Mouse (Mus musculus) 3134 (cell line): ENCODE measurements around the gene Pgpep1.
A peak's percentile ranks its signal among the peaks of the same experiment; 100 is the strongest.

ENCODE experiments used
- DNase-seq: peaks from one replicate; pipeline ENCODE4 v3.0.0-alpha.2; 2011; ENCODE audit warnings: low spot score; ENCODE audit not compliant: insufficient read length; ENCODE audit errors: extremely low read depth

The Pgpep1 gene

GRCm38 (mm10) chr8:70664631-70665030, 4.4 kb upstream of the Pgpep1 start:
- no peak for DNase-seq

- peak; percentile 58 for DNase-seq
Measured at GRCm38 (mm10) chr8:70663691-70664090, 3.5 kb upstream of the Pgpep1 start.

GRCm38 (mm10) chr8:70659604-70660272, 450 bp downstream of the Pgpep1 start:
- DNase-seq = peak; percentile 86

GRCm38 (mm10) chr8:70658897-70659603, 1.1 kb downstream of the Pgpep1 start:
- no peak for DNase-seq

GRCm38 (mm10) chr8:70657739-70658138, 2.4 kb downstream of the Pgpep1 start:
- no peak for DNase-seq

- no peak for DNase-seq
Measured at GRCm38 (mm10) chr8:70657214-70657613, 3.0 kb downstream of the Pgpep1 start.

DNA sequence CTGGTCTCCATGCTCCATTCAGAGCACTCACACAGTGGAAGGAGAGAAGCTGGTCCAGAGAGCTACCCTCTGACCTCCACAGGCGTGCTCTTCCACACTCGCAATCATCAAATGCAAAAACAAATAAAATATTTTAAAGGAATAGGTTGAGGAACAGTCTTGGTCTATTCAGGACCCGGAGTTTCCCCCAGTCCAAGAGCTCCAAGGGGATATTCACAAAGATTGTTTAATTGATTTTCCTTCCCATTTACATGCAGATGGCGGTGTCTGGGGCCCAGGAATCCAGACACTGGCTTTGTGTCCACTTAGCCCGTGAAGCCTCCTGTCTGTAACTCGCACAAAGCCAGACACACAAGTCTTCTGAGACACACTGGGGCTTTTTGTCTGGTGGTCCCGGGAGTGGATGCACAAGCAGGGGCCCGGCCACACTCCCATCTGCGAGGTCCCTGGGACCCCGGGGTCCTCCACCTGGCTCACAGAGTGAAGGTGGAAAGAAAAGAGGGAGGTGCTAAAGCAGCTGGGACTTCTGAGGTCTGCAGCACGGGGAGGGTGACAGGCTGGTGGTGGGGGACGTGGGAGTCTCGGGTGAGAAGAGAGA, 3.9 kb downstream of the Pgpep1 start:
- DNase-seq = no peak

DNA sequence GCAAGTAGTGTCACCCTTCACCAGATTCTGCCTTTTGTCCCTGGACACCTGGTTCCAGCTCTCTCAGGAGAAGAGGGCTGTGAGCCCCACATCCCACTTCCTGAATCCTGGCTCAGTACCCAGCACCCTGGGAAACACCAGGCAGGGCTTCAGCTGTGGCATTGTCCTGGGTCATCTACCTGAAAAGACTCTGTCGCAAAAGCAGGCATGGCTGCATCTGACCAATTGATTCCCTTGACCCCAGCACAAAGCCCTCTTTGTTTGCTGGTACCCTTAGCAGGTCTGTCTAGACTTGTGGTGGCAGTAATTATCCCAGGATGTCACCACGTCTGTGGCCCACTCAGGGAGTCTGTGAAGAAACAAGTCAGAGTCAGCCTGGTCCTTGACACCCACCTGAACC, 4.7 kb downstream of the Pgpep1 start:
- no peak for DNase-seq

DNA sequence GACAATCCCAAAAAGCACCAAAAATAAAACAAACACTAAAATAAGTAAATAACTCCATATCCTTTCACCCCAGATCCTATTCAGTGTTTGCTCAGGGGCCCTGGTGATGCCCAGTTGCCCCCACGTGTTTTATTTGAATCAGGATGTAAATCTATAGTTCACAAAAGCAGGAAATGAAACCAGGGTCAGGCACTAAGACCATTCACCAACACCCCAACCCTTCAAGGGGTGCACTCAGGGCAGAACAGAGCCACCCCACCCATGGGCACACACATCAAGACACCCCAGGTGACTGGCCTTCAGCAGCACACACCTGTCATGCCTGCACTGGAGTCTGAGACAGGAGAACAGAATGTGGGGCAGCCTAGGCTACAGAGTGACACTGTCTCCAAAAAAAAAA, 6.1 kb downstream of the Pgpep1 start:
- DNase-seq = no peak

DNA sequence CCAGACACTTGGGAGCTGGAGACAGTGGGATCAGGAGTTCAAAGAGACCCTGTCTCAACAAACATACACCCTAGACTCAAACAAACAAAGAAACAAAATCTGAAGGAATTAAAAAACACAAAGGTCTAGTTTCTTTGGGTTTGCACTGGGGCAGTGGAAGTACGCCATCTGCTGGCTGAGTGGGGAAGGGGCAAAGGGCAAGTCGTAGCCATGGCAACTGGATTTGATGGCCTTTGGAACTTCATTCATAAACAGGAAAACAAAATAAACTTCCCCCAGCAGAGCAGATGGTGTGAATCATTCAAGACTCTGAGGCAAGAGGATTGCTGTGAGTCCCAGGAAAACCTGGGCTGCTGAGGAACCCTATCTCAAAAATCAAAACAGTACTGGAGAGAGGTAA, 7.0 kb downstream of the Pgpep1 start:
- no peak for DNase-seq

- DNase-seq = no peak
Measured at GRCm38 (mm10) chr8:70650351-70650750, 9.8 kb downstream of the Pgpep1 start.

- no peak for DNase-seq
Measured at GRCm38 (mm10) chr8:70649324-70649723, 10.9 kb downstream of the Pgpep1 start.

DNA sequence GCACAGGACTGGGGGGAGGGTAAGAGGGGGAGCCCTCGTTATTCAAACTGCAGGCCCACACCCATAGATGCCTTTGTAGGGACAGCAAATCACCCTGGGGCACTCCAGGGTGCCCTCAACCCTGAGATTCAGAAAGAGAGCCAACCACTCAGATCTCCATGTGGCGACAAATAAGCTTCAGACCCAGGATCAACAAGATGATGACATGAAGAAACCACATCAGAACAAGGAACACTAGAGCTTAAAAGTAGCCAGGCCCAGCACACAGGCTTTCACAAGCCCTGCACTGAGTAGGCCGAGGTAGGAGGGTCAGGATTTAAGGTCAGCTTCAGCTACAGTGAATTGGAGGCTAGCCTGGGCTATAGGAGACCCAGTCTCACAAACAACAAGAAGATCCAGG, 11.3 kb downstream of the Pgpep1 start:
- no peak for DNase-seq

GRCm38 (mm10) chr8:70648164-70648442, 12.1 kb downstream of the Pgpep1 start:
- DNase-seq = no peak

DNA sequence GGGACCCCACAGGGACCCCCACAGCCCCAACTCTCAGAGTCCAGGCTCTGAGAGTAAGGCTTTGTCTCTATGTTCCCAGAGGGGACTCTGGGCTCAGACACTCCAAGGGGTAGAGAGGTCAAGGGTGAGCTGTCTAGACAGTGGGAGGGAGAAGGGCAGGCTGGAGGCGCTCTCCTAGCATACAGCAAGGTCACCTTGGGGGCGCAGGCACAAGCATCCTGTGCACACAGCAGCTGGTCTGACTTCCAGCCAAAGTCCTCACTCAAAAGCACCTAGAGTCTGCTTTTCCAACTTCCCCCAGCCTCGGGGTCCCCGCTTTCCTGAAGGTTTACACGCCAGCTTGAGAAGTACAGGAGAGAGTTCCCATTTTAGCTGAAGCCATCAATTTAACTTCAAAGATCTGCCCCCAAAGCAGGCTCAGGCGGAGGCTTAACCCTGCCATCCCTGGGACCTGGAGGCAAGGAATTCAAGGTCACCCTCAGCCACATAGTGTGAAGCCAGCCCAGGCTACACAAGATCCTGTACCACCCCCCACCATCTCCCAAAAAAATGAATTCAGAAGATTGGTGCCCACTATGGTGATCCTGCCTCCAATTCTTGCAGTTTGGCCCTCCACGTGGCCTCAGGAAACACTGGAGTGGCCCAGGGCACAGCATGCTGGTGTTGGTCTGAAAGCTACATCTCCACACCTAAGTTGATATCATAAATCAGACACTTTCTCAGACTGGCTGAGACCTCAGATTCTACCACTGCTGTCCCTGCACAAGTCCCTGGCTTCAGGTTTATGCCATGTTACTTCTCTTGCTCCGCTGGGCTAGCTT, 12.6 kb downstream of the Pgpep1 start:
- DNase-seq = no peak

DNA sequence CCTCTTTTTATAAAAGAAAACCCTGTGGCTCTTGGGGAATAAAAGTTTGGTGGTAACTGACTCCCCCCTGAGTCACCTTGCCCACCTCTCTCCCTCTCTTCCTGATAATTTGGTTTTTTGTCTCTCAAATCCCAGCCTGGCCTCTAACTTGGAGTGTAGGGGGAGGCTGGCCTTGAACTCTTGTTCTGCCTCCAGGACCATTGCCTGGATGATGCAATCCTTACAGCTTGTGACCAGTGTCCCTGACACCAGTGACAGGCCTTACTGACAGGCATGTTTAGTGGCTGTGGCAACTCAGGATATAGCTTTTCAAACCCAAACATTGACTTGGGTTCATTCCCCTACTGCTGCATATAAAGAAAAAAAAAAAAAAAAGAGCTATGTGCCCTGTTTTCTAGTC, 13.4 kb downstream of the Pgpep1 start:
- no peak for DNase-seq

- no peak for DNase-seq
Measured at GRCm38 (mm10) chr8:70646369-70646768, 13.8 kb downstream of the Pgpep1 start.

DNA sequence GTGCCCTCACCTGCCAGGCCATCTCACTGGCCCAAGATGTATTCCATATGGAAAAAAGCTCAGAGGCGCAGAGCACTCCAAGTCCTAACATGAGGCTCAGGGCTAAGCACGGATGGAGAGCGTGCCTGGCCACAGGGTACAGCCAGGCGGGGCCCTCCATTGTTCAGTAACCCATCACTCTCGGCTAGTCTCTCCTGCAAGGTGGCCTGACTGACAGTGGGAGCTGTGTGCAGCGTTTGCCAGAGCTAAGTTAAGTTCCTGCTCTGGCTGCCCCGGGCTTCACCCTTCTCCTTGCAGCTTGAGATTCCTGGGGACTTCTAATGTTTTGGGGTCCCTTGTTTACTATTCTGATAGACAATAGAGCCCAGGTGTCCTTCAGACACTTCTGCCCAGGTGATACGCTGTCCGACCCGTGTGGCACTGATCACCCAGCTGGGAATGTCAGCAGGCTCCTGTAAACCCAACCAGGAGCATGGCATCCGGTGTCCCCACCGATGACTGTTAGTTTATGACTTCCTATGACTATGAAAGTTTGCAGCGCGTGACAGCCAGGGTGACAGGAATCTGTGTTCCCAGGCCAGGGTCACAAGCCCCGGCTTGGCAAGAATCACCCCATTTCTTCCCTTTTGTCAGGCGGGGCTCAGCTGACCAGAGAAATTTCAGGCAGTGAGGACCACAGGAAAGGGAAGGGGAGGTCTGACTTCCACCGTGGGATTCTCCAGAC, 14.5 kb downstream of the Pgpep1 start:
- DNase-seq = no peak

- no peak for DNase-seq
Measured at GRCm38 (mm10) chr8:70644065-70644464, 16.1 kb downstream of the Pgpep1 start.

DNA sequence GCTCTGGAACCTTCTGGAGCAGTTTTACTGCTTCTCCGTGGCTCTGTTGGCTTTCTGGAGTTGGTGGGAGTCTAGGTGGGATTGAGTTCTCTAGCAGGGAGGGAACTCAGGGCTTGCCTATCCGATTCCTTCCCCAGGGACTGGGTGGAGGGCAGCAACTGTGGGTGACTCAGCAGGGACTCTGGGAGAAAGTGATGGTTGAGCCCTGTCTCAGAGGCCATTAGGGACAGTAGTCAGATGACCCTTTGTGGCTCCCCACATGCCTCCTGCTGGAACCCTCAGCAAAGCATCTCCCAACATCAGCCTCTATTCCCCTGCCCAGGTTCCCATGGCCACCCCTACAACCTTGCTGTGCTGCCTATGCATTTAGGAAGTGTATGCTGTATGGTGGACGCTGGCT, 17.2 kb downstream of the Pgpep1 start:
- peak; percentile 55 for DNase-seq

GRCm38 (mm10) chr8:70638752-70639151, 21.4 kb downstream of the Pgpep1 start:
- DNase-seq = no peak
